Mouse (Mus musculus): ENCODE measurements around the gene Iffo1. TPM values are rescaled to one million over a fixed set of nuclear protein-coding genes. Genes with fewer than 3 reads are reported as not detected.

Iffo1 gene
- total RNA-seq, 2 experiments from 2014 or later = 51.9 to 57.4 TPM

- DNase-seq (ENCODE audit: low spot score in 2 of 2) = no peak
- intact Hi-C loops (cut with DNase I) = no loop called here
Observed at GRCm38 (mm10) chr6:125175469-125175868, 30.4 kb downstream of the Iffo1 start.

DNA sequence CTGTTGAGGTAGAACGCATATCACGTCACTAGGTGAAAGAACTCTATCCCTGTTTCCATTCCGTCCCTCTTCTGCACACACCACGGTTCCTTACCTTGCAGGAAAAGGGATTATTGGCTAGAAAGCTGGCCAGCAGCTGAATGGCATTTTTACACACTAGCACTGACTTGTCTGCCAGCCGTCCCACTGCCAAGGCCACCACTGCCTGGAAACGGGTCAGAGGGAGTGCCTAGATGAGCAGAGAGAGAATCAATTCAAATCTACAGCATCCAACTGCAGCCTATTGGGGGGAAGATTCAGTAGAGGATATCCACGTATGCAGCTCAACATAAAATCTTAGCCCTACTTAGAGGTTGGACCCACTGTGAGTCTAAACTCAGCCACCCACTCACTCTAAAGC, 34.6 kb downstream of the Iffo1 start:
- intact Hi-C loops (cut with DNase I) = no loop called here
- DNase-seq (ENCODE audit: low spot score in 2 of 2) = no peak

GRCm38 (mm10) chr6:125182133-125182532, 37.1 kb downstream of the Iffo1 start:
- no peak for DNase-seq (ENCODE audit: low spot score in 2 of 2)
- intact Hi-C loops (cut with DNase I) = no loop called here

- intact Hi-C loops (cut with DNase I) = no loop called here
- no peak for DNase-seq (ENCODE audit: low spot score in 2 of 2)
Observed at GRCm38 (mm10) chr6:125186203-125186602, 41.2 kb downstream of the Iffo1 start.

DNA sequence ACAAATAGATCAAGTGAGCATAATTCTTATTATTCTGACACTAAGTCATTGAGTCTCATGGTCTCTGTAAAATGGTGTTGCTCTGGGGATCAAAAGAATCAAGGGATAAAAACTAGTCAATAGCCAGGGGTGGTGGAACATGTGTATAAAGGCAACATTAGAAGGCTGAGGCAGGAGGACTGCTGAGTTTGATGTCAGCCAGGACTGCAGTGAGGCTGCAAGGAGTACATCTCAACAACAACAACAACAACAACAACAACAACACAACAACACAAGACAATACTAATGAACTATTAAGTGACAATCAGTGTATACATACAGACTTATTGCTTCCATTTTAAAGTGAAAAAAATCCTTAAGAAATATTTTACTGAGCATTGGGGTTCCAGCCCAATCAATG, 45.8 kb downstream of the Iffo1 start:
- no peak for DNase-seq (ENCODE audit: low spot score in 2 of 2)
- intact Hi-C loops (cut with DNase I) = no loop called here

- peak; percentile 99 for DNase-seq (ENCODE audit: low spot score in 2 of 2)
- intact Hi-C loops (cut with DNase I) = no loop called here
Observed at GRCm38 (mm10) chr6:125191332-125192015, 46.4 kb downstream of the Iffo1 start, which contains the start of the genes Ncapd2 and Mrpl51. TSS of gene Ncapd2 (minus strand) at chr6:125191701. TSS of gene Mrpl51 (plus strand) at chr6:125191801.

DNA sequence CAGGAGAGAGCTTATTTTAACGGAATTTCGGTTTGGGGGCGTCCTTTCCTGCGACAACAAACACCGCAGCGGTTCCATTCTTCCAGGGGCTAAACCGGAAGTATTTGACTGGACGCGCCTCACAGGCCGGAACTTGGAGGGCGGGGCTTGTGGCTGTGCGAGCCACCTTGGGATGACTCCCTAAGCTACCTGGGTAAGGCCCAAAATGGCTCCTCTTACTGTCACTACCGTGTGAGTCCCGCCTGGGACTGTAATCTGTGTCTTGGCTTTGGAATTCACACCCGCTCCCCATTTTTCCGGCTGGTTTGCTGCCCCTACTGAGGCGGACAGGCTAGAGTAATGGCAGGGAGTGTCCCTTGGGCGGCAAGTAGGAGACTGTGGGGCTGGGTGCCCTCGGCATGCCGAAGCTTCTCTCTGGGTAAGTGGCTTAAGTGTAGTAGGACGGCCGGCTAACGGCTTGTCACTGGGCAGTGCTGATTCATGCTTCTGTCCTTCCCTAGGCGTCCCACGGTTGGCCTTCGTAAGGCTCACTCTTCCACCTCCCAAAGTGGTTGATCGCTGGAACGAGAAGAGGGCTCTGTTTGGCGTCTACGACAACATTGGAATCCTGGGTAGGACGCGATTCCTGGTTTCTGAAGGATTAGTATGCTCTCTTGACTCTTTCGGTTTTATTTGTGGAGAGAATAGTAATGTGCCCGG, 47.1 kb downstream of the Iffo1 start:
- intact Hi-C loops (cut with DNase I) = no loop called here
- peak; percentile 90 to 93 for DNase-seq (ENCODE audit: low spot score in 2 of 2)

- intact Hi-C loops (cut with DNase I) = no loop called here
- no peak for DNase-seq (ENCODE audit: low spot score in 2 of 2)
Observed at GRCm38 (mm10) chr6:125192841-125193240, 47.8 kb downstream of the Iffo1 start.

DNA sequence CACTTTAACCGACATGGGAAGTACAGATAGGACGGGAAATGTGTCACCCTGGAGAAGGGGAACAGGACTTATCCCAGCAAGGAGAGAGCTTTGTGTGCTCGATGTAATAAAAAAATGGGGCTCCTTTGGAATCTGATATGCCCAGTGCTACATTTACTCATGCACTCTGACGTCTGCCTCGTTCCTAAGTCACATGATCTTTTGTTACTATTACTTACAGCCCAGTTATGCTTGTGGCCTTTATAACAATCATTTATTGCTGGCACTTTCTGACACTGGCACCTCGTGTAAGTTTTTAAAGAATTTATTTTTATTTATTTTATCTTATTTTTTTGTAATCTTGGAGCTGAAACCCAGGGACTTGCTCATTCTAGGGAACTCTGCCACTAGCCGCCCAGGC, 48.3 kb downstream of the Iffo1 start:
- no peak for DNase-seq (ENCODE audit: low spot score in 2 of 2)
- intact Hi-C loops (cut with DNase I) = no loop called here

DNA sequence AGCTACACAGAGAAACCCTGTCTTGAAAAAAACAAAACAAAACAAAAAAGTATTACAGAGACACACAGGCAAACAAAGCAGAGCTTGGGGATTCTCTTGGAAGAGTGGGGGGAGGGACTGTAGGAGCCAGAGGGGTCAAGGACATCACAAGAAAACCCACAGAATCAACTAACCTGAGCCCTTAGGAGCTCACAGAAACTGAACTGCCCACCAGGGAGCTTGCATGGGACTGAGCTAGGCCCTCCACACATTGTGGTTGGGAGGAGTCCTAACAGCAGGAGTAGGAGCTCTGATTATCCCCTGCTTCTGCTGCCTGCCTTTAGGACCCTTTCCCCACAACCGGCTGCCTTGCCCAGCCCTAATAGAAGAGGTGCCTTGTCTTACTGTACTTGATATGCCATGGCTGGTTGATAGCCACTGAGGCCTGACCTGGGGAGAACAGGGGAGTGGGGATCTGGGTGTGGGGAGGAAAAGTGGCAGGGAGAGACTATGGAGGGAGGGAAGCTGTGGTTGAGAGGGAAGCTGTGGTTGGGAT, 50.6 kb downstream of the Iffo1 start:
- no peak for DNase-seq (ENCODE audit: low spot score in 2 of 2)
- intact Hi-C loops (cut with DNase I) = no loop called here

DNA sequence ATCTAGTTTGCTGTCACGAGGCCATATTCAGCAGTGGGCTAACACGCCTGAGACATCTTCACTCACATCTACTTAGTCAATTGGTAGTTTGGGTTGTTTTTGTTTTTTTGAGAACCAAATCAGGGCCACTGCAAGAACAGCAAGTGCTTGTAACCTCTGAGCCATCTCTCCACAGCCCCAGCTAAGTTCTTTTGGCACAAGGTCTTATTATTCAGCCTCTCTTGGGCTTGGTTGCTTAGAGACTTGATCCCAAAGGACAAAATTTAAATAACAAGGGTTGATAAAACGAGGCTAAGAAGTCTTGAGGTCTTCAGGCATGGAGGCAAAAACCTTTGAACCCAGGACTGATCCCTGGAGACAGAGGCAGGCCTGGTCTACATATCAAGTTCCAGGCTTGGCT, 51.3 kb downstream of the Iffo1 start:
- no peak for DNase-seq (ENCODE audit: low spot score in 2 of 2)
- intact Hi-C loops (cut with DNase I) = no loop called here

- no peak for DNase-seq (ENCODE audit: low spot score in 2 of 2)
- intact Hi-C loops (cut with DNase I) = no loop called here
Observed at GRCm38 (mm10) chr6:125197166-125197565, 52.1 kb downstream of the Iffo1 start.

GRCm38 (mm10) chr6:125210436-125210835, 65.4 kb downstream of the Iffo1 start:
- intact Hi-C loops (cut with DNase I) = no loop called here

More at GRCm38 (mm10) chr6:125210436-125210835, 65.4 kb downstream of the Iffo1 start:
- no peak for DNase-seq (ENCODE audit: low spot score in 2 of 2)

Small RNAs within 50 kb of the gene (microRNA-seq; reads per million reads assigned to microRNA genes)
- gene Mir3098 (1.1 to 1.7 reads per million in 2 experiments), gene Mir7045 (0.26 to 3.7 reads per million in 2 experiments)

Other genes starting within 250 kb of the Iffo1 start
- gene Lag3, start 233.5 kb upstream of the Iffo1 start, total RNA-seq (2021) = 1 to 10 TPM; 2.1 to 3.0 TPM
- 1,000 to 10,000 TPM; 1,161 to 1,212 TPM for gene Ptms, start 225.1 kb upstream of the Iffo1 start, total RNA-seq (2021)
- gene Mlf2, start 213.9 kb upstream of the Iffo1 start, total RNA-seq (2021) = 100 to 1,000 TPM; 670 to 685 TPM
- gene Cops7a, start 179.7 kb upstream of the Iffo1 start, total RNA-seq (2021) = 100 to 1,000 TPM; 140 to 142 TPM
- gene Pianp, start 148.5 kb upstream of the Iffo1 start, total RNA-seq (2021) = 100 to 1,000 TPM; 130 to 142 TPM
- 10 to 100 TPM; 41.7 to 42.6 TPM for gene Zfp384, start 136.1 kb upstream of the Iffo1 start, total RNA-seq (2021)
- 10 to 100 TPM; 60.8 to 61.1 TPM for gene Ing4, start 105.5 kb upstream of the Iffo1 start, total RNA-seq (2021)
- 1 to 10 TPM; 5.7 to 9.0 TPM for gene Acrbp, start 95.6 kb upstream of the Iffo1 start, total RNA-seq (2021)
- under 1 TPM; 0.40 to 0.66 TPM for gene Lpar5, start 77.3 kb upstream of the Iffo1 start, total RNA-seq (2021)
- gene Chd4, start 49.3 kb upstream of the Iffo1 start, total RNA-seq (2021) = 100 to 1,000 TPM; 157 TPM
- gene Nop2, start 13.3 kb upstream of the Iffo1 start, total RNA-seq (2021) = 10 to 100 TPM; 28.8 to 32.3 TPM
- 1,000 to 10,000 TPM; 2,273 to 2,303 TPM for gene Gapdh, start 21.2 kb downstream of the Iffo1 start, total RNA-seq (2021)
- 10 to 100 TPM; 23.5 to 29.6 TPM for gene Ncapd2, start 46.5 kb downstream of the Iffo1 start, total RNA-seq (2021)
- gene Mrpl51, start 46.6 kb downstream of the Iffo1 start, total RNA-seq (2021) = 10 to 100 TPM; 62.6 to 72.8 TPM
- gene Vamp1, start 70.3 kb downstream of the Iffo1 start, total RNA-seq (2021) = 10 to 100 TPM; 46.0 to 46.6 TPM
- gene Tapbpl, start 86.6 kb downstream of the Iffo1 start, total RNA-seq (2021) = 1 to 10 TPM; 2.0 to 2.9 TPM
- not detected for gene Cd27, start 91.8 kb downstream of the Iffo1 start, total RNA-seq (2021)
- gene Tuba3a, start 140.8 kb downstream of the Iffo1 start, total RNA-seq (2021) = not detected
- gene Ltbr, start 168.6 kb downstream of the Iffo1 start, total RNA-seq (2021) = 1 to 10 TPM; 8.8 to 9.3 TPM
- gene Scnn1a, start 175.4 kb downstream of the Iffo1 start, total RNA-seq (2021) = 1 to 10 TPM; 2.9 TPM
- gene Tnfrsf1a, start 204.1 kb downstream of the Iffo1 start, total RNA-seq (2021) = 10 to 100 TPM; 11.5 to 12.3 TPM
- under 1 TPM; 0.13 to 0.30 TPM for gene Plekhg6, start 235.6 kb downstream of the Iffo1 start, total RNA-seq (2021)